Mouse (Mus musculus) layer of hippocampus, adult 18-20 months (tissue): ENCODE measurements around the gene Gm266. TPM values are rescaled to one million over a fixed set of nuclear protein-coding genes. Genes with fewer than 3 reads are reported as not detected.
"Not testable (repeated sequence)": the region's sequence is repeated elsewhere in the genome, so short reads cannot be mapped to it uniquely, and the experiment has no call there.

Source experiments
- DNase-seq, 2 experiments: peaks; one replicate each; pipeline ENCODE4 v3.0.0; 2022; ENCODE audit warnings: low spot score in 2 of 2
- long read RNA-seq: library from polyadenylated mRNA; stranded (forward); transcript quantifications from one replicate; pipeline ENCODE4 v2.0.0, GENCODE M21; 2021
- total RNA-seq, 2 experiments: library from RNA; stranded (reverse); gene quantifications; 2 replicates each; pipeline ENCODE4 v1.2.3; 2021

The Gm266 gene
- 1 to 10 TPM; 3.7 to 3.9 TPM for total RNA-seq
- long read RNA-seq, partial matches to known transcripts: 0 of 2 reads
- long read RNA-seq, other reads (novel, unspliced or antisense): 0 of 2 reads

- no peak for DNase-seq
Measured at GRCm38 (mm10) chr12:111485652-111486306, at the start of gene Gm266. TSS of gene Gm266 (minus strand) at chr12:111485823.

DNA sequence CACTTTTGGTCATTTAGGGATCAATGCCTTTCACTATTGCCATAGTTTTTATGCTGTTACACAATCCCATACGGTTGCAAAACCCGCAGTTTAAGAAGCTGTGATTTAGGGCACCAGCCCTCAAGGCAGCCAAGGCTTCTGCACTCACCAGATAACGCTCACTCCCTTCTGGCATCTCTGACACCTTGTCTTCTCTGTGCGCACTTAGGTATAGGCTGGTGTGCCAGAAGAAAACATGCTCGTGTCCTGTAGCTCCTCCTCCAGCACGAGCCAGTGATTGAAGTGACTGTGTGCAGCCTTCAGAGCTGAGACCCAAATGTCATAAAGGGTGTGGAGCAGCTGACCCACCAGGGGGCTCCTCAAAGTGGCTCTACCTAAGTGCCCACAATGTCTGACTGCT lies 49.7 kb upstream of the Gm266 start:
- no peak for DNase-seq

- DNase-seq: no peak
Measured at GRCm38 (mm10) chr12:111533096-111533794, 47.6 kb upstream of the Gm266 start.

DNA sequence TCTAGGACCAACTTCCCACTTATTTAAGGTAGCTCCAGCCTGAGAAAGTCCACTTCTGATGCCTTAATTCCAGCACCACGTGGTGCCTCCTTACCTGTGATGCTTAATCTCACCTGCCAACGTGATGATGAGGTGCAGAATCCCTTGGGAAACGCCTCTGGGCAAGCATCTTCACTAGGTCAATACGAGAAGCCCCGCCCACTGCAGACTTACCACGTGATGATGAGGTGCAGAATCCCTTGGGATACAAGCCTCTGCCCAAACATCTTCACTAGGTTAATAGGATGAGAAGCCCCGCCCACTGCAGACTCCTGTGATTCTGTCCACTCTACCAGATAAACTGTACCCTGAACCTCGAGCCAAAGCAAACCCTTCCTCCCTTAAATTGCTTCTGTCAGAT lies 43.6 kb upstream of the Gm266 start:
- no peak for DNase-seq

- DNase-seq: peak in 1 of 2 experiments; percentile 38
Measured at GRCm38 (mm10) chr12:111527643-111528281, 42.1 kb upstream of the Gm266 start.

DNA sequence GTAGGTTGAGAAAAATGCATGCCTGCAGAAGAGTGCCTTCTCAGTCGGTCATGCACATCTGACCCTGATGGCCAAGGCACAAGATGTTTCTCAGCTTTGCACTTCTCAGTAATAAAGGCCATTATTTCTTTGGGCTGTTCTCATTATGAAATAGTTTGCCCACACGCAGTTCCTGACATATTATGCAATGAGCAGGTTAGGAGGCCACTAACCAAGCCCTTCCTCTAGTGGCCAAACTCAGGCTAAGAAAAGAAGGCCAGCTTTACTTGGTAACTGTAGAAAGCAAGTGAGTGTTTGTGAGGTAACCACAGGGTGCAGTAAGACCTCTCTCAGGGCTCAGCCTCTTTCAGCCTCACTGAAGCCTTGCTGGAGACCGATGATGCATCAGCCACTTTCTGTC lies 39.3 kb upstream of the Gm266 start:
- DNase-seq: no peak

GRCm38 (mm10) chr12:111524469-111524868 lies 38.8 kb upstream of the Gm266 start:
- DNase-seq: no peak

DNA sequence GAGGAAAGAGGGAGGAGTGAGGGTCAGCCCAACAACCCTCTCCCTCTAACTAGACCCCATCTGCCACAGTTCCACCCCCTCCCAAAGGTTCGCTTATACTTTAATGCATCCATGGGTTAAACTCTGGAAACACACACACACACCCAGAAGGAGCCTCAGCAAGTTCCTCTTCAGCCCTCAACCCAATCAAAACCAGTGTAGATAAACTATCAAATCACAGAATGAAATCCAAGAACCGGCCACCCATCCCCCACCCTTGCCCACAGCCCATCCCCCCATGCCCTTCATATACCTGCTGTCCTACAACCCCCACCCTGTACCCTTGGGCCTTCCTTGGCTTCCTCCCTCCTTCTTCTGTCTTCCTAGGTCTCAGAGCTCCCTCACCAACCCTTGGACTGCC lies 35.4 kb upstream of the Gm266 start:
- DNase-seq: no peak

- DNase-seq: no peak
Measured at GRCm38 (mm10) chr12:111519821-111520220, 34.2 kb upstream of the Gm266 start.

DNA sequence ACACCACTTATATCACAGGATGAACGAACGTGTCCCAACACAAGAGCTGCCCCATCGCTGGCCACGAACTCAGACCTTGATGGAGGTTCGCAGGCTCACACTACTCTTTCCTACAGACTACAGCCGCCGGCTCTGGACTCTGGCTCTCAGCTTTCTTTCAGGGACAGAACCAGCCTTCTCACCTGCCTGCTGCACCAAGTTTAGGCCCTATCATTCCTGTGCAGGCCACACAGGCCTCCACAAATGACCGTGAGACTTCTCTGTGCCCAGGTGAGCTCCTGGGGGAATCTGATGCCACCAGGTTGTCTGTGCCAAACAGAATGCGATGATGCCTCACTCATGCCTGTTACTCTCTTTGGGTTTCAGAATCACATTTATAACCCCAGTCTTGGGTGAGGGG lies 32.8 kb upstream of the Gm266 start:
- no peak for DNase-seq

- DNase-seq: no peak
Measured at GRCm38 (mm10) chr12:111517901-111518300, 32.3 kb upstream of the Gm266 start.

GRCm38 (mm10) chr12:111516826-111517225 lies 31.2 kb upstream of the Gm266 start:
- no peak for DNase-seq

- no peak for DNase-seq
Measured at GRCm38 (mm10) chr12:111515920-111516319, 30.3 kb upstream of the Gm266 start.

- no peak for DNase-seq
Measured at GRCm38 (mm10) chr12:111514874-111515649, 29.4 kb upstream of the Gm266 start.

DNA sequence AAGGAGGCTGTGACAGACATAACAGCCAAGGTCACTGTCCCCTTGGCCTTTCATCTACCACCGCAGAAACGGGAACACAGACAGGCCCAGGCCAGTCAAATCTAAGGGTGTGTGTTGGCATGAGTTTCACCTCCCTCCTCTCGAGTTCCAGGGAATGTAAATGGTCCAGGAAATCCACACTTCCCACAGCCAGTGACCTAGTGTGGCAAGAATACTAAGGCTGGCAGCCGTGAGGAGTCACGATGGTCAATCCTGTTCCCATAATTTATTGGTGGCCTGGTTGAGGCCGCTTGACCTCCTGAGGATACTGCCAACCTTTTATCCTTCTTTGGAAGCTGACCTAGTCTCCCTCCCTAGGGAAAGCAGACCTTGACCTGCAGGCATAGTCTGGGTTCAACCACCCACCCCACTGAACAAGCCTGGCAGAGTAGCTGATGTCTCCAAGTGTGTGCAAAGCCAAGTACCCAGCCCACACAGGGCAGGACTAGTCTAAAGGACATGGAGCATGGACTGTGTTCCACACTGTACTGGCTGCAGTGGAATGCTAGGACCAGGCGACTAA lies 28.7 kb upstream of the Gm266 start:
- DNase-seq: no peak

- DNase-seq: peak; percentile 35 to 47
Measured at GRCm38 (mm10) chr12:111513673-111514072, 28.1 kb upstream of the Gm266 start.

GRCm38 (mm10) chr12:111512572-111513063 lies 27.0 kb upstream of the Gm266 start:
- DNase-seq: no peak

DNA sequence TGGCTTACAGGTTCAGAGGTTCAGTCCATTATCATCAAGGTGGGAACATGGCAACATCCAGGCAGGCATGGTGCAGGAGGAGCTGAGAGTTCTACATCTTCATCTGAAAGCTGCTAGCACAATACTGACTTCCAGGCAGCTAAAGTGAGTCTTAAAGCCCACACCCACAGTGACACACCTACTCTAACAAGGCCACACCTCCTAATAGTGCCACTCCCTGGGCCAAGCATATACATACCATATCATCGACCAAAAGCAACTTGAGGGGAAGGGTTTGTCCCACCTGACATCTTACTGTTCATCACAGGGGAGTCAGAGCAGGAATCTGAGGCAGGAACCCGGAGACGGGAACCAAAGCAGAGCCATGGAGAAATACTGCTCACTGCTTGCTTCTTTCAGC lies 22.8 kb upstream of the Gm266 start:
- DNase-seq: not testable (repeated sequence)

DNA sequence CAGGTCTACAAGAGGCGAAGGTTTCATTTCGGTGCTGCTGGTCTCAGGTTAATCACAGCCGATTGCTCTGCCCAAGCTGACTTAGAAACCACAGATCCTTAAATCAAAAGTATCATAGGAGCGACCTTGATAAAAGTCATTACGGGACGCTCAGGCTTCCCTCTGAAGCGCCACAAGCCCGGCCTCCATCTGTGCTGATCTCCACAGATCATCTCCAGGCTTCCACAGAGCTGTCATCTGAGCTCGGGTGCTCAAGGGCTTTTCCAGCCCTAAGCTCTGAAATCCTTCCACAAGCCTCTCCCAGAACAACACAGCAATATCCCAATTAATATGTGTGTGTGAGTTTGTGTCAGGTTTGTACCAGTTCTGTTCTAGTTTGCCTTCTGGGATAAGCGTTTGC lies 22.3 kb upstream of the Gm266 start:
- DNase-seq: no peak

DNA sequence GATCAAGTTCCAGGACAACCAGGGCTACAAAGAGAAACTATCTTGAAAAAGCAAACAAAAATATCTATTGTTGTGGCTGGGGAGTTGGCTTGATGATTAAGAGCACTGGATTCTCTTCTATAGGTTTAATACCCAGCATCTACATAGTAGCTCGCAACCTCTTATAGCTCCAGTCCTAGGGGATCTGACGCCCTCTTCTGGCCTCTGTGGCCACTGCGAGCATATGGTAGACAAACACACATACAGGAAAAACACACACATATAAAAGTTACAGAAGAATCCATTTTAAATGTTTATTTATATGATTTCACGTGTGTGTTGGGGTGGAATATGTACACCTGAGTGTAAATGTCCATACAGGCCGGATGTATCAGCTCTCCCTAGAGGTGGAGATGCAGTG lies 21.4 kb upstream of the Gm266 start:
- no peak for DNase-seq

- peak; percentile 89 to 97 for DNase-seq
Measured at GRCm38 (mm10) chr12:111504904-111505303, 19.3 kb upstream of the Gm266 start.
